Mouse (Mus musculus) heart, embryonic 15.5 days (tissue): ENCODE results near the gene Rgl1. TPM values are rescaled to one million over a fixed set of nuclear protein-coding genes. Genes with fewer than 3 reads are reported as not detected.

Experiments used
- ATAC-seq: fragments of 200-750 bp; cut with Nextera tagmentation; replicated peaks from 2 replicates; pipeline ENCODE4 v1.8.0; 2017; ENCODE audit warnings: low read depth, moderate TSS enrichment; ENCODE audit not compliant: insufficient number of reproducible peaks, insufficient read depth, low FRiP score
- H3K27ac ChIP-seq: fragments of 300-500 bp; sonication (generic); 2 replicates; pipeline ENCODE4 v1.5.1; 2015; ENCODE audit warnings: mild to moderate bottlenecking, inconsistent platforms
- H3K27me3 ChIP-seq: fragments of 300-500 bp; sonication (generic); 2 replicates; pipeline ENCODE4 v1.6.1; 2015; ENCODE audit warnings: inconsistent platforms
- H3K36me3 ChIP-seq: fragments of 300-500 bp; sonication (generic); 2 replicates; pipeline ENCODE4 v1.6.1; 2015; ENCODE audit warnings: mild to moderate bottlenecking, inconsistent platforms
- H3K4me1 ChIP-seq: fragments of 300-500 bp; sonication (generic); replicated peaks from 2 replicates; pipeline ENCODE4 v1.6.1; 2015; ENCODE audit warnings: inconsistent platforms
- H3K4me2 ChIP-seq: fragments of 300-500 bp; sonication (generic); 2 replicates; pipeline ENCODE4 v1.6.1; 2015; ENCODE audit warnings: inconsistent platforms, mild to moderate bottlenecking, moderate library complexity
- H3K4me3 ChIP-seq: fragments of 300-500 bp; sonication (generic); 2 replicates; pipeline ENCODE4 v1.5.1; 2015; ENCODE audit warnings: mild to moderate bottlenecking, inconsistent platforms
- H3K9ac ChIP-seq: fragments of 300-500 bp; sonication (generic); 2 replicates; pipeline ENCODE4 v1.6.1; 2015; ENCODE audit warnings: mild to moderate bottlenecking, inconsistent platforms
- H3K9me3 ChIP-seq: fragments of 300-500 bp; sonication (generic); replicated peaks from 2 replicates; pipeline ENCODE4 v1.6.1; 2016; ENCODE audit warnings: inconsistent platforms
- WGBS: fragments of 180-500 bp; shearing (Covaris S2); methylation state at CpG from one replicate; pipeline ENCODE4 v1.1.7; 2015; ENCODE audit warnings: mixed read lengths; 5-methylcytosine and 5-hydroxymethylcytosine counted together
- polyA plus RNA-seq: library from polyadenylated mRNA; unstranded; fragments of >200 nt; fragmentation: Nextera tagmentation; extraction: Ambion mirVana; gene quantifications from 2 replicates; pipeline ENCODE4 v1.2.1, GENCODE M21; 2015

The Rgl1 gene
- polyA plus RNA-seq, 1 experiment from 2014 or later, result 64.6 TPM

GRCm38 (mm10) chr1:152476126-152476525 is 290.0 kb downstream of the Rgl1 start:
- no peaks in the 10 kb centered on the region for H3K9me3 ChIP-seq
- H3K27me3 ChIP-seq, result no peaks in the 10 kb centered on the region
- H3K4me1 ChIP-seq, result no peaks in the 10 kb centered on the region
- 73% methylated on average over 4 of the region's 4 CpGs for WGBS
- no peak overlapping the region for H3K4me2 ChIP-seq
- H3K4me3 ChIP-seq, result no peak overlapping the region
- ATAC-seq, result no peak
- H3K27ac ChIP-seq, result no peak overlapping the region
- H3K9ac ChIP-seq, result no peak overlapping the region
- no peaks in the 10 kb centered on the region for H3K36me3 ChIP-seq

GRCm38 (mm10) chr1:152468443-152468842 is 297.7 kb downstream of the Rgl1 start:
- Histone ChIP-seq H3K9me3 (no peaks in the 10 kb centered on the region), H3K9ac (no peak overlapping the region), H3K4me1 (peaks cover 6% of the 10 kb centered on the region), H3K27ac (no peak overlapping the region), H3K4me3 (no peak overlapping the region), H3K27me3 (no peaks in the 10 kb centered on the region), H3K36me3 (no peaks in the 10 kb centered on the region), H3K4me2 (peak overlapping the region; percentile 31)
- WGBS, result 49% methylated on average over 9 of the region's 9 CpGs
- ATAC-seq, result no peak

Other genes starting within 250 kb of the Rgl1 start
- gene Apobec4, start 15.8 kb downstream of the Rgl1 start, polyA plus RNA-seq, result not detected in 2 replicates
- 189 and 199 TPM in 2 replicates for gene Arpc5, start 191 bp upstream of the Rgl1 start, polyA plus RNA-seq
- gene Ncf2, start 33.8 kb upstream of the Rgl1 start, polyA plus RNA-seq, result 3.3 and 5.8 TPM in 2 replicates
- 21.9 and 24.1 TPM in 2 replicates for gene Smg7, start 136.3 kb upstream of the Rgl1 start, polyA plus RNA-seq
- gene Nmnat2, start 188.6 kb upstream of the Rgl1 start, polyA plus RNA-seq, result 0.89 and 1.3 TPM in 2 replicates